Mouse (Mus musculus) thymus, postnatal 10 days (tissue): ENCODE results near the gene Tnk1.

Experiments
- DNase-seq, 2 experiments: peaks; one replicate each; pipeline ENCODE4 v3.0.0; 2021; ENCODE audit warnings: low spot score in 2 of 2

The Tnk1 gene

DNA sequence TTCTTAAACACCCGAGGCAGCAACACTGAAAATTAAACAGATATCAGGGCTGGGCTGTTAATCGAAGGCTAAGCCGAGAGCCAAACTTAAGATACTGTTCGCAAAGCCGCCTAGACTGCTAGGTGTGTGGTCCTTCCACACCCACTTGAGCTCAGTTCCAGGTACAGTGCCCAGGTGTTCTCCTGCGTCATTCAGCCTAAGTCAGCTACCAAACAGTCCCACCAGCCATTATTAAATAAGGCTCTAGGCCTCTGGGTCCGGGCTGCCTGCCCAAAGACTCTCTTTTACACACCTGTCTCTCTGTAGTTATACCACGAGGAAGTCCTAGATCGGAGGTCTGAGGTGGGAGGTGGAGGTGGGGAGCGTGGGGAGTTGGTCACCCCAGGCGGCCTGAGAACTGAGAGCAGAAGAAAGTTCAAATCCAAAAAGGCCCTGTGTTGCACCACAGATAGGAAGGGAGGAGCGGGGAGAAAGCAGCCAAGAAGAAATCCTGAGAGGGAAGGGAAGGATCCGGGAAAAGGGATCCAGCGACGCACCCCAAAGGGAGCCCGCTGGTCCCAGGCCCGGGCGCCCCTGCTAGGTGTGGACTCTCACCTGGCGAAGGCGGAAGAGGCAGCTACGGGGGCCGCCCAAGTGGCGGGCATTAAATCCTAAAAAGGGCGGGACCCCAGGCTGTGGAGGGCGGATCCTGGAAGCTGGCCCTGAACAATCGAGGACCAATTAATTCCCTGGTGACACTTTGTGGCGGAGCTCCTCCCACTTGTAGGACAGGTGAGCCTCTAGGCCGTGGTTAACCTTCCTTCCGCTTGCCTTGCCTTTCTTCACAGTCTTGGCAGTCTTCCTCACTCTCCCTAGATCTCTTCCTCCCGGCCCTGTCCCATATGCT, at the start of gene Tnk1:
TSS of gene Tnk1 (minus strand) at position 618 of the 886 bp plus-strand sequence.
- no peak for DNase-seq

DNA sequence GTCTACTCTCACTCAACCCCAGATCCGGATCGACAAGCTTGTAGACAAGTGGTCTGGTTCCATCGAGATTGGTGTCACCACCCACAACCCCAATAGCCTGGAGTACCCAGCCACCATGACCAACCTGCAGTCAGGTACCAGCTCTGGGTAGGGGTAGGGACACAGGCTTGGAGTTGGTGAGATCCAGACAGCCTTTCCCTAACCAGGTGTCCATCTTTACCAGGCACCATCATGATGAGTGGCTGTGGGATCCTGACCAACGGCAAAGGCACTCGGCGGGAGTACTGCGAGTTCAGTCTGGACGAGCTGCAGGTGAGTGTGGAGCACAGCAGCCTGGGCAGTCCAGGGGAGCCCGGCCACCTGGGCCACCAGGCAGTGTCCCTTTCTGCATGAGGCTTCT, 45.8 kb upstream of the Tnk1 start:
- no peak for DNase-seq

GRCm38 (mm10) chr11:69902972-69903371, 44.4 kb upstream of the Tnk1 start:
- no peak for DNase-seq

GRCm38 (mm10) chr11:69901993-69902392, 43.5 kb upstream of the Tnk1 start:
- no peak for DNase-seq

- peak; percentile 91 to 95 for DNase-seq
Measured at GRCm38 (mm10) chr11:69901406-69901846, 42.9 kb upstream of the Tnk1 start.

GRCm38 (mm10) chr11:69900471-69901405, 42.2 kb upstream of the Tnk1 start, which contains the start of the genes 2810408A11Rik and Neurl4:
2810408A11Rik (minus strand) TSS chr11:69900987.
Neurl4 (plus strand) TSS chr11:69901072.
- peak; percentile 90 to 94 for DNase-seq

- no peak for DNase-seq
Measured at GRCm38 (mm10) chr11:69899870-69900269, 41.3 kb upstream of the Tnk1 start.

DNA sequence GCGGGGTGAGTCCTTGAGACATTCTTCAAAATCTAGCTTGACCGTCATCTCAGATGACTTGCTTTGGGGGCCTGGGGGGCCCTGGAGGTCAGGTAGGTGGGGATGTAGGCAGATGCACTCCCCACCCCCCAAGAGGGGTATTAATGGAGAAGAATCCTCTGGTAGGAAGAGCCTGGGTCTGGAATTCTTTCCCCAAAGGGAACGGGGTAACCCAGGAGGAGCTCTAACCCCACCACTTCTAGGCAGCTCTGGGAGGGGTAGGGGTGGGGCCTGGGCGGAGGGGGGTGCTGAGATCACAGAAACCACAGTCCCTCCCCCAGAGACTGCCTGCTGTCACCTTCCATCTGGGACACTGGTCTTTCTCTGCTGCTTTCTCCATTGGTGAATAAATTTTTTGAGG, 36.8 kb upstream of the Tnk1 start, which contains the start of gene Acap1:
TSS of gene Acap1 (minus strand) at position 249 of the 400 bp plus-strand sequence.
- DNase-seq, result peak; percentile 71 to 76

DNA sequence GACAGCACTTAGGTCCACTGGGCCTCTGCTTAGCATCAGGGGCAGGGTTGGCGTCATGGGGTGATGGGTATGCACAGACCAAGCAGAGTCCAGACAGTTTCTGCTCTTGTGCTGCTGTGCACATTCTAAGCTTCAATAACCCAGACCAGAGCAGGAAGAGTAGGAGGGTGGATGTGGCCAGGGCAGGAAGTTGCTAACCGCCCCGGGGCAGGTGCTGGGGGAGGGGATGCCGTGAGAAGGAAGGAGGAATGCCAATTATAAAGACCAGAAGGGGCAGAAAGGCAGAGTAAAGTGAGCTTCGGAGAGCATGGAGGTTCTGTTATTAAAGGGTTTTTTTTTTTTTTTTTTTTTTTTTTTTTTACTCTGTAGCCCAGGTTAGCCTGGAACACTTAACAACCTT, 36.1 kb upstream of the Tnk1 start:
- peak; percentile 86 to 90 for DNase-seq

DNA sequence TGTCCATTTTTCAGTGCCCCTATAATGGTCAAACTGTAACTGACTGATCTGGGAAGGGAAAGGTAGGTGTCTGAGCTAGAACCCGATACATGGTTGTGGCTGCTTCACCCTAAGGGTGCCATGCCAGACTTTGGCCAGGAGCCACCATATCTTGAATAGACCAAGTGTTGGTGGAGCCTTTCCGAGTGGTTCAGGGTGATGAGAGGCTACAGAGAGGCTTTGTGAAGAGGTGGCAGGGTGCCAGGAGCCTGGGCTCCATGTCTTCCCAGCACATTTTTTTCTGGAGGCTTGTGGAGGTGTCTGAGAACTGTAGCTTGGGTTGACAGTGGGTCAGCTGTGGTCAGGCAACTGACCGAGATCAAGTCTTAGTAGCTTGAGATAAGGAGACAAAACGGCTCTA, 33.0 kb upstream of the Tnk1 start:
- DNase-seq, result no peak

DNA sequence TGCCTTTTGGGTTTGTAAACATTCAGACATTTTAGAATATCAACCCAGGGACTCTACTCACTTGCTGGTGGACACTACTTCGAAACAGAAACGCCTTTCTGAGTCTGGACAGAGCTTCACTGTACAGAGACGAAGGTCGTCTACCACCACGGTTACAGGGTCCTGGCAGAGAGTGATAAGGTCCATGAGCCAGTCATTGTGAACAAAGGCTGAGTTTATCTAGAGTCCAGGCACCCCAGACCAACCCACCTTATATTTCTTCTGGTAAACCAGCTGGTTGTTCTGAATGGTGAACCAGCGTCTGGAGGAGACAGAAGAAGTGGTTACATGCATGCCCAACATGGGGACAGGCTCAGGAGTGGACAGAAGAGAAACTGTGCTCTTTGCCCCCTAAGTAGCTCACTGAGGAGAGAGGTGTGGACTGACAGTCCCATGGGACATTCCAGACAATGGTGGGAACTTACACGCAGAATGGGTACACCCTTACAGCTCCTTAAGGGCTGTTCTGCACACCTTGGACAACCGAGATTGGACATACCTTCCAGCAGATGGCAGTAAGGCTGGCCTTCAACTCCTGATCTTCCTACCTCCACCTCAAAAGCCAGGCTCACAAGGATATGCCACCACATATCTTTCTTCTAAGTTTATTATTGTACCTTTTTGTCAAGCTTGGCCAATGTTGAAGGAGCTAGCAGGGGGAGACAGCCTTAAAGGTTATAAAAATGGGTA, 28.5 kb upstream of the Tnk1 start:
- no peak for DNase-seq

- no peak for DNase-seq
Measured at GRCm38 (mm10) chr11:69884663-69885062, 26.1 kb upstream of the Tnk1 start.

DNA sequence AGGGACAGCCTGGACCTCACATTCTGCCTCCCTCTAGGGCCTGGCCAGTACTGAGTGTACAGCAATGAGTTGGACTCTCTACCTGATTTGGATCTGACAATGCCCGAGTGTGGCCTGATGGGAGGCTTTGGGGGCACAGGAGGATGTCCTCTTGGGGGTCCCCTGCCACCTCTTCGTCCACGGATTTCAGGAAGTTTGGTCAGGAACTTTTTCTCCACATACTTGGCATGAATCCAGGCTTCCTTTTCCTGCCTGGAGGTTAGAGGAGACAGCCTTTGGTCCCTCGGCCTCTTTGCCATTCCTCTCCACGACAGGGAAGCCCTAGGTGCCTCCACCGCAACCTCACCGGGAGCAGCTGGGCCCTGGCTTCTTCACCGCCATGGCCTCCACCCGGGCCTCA, 25.7 kb upstream of the Tnk1 start:
- no peak for DNase-seq

DNA sequence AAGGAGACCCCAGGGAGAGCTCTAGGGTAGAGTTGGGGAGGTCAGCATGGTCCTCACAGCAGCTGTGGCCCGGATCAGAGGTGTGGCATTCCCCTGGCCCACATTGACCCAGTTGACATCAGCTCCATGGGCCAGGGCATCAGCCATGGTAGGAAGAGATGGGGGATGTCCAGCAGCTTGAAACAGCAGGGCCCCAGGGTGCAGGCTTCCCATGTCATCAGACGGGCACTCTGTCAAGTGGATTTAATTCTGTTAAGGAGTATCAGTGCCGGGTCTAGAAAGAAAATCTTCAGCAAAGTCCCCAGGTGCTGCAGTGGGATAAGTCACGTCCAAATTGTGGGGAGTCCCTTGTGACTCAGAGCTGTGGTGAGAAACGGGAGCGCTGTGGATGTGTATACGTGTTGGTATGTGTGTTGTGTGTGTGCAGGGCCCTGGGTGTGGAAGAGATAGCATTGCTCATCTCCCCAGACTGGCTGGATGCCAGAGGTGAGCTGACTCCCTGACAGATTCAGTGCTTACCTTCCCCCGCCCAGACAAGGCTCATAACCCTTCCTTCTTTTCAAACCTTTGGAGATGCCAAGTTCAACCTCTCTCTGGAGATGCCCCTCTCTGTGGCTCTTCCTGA, 25.1 kb upstream of the Tnk1 start:
- no peak for DNase-seq

DNA sequence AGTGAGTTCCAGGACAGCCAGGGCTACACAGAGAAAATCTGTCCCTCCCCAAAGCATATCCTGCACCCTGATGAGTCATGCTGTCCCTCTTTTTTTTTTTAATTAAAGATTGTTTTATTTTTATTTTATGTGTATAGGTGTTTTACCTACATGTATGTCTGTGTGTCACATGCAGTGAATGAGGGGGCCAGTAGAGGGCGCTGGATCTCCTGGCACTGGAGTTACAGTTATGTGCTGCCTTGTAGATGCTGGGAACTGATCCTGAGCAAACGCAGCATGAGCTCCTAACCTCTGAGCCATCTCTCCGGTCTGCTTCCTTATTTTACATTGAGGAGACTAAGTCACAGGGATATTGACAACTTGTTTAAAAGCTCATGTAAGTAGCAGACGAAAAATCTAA, 24.5 kb upstream of the Tnk1 start:
- DNase-seq, result peak; percentile 51 to 66

DNA sequence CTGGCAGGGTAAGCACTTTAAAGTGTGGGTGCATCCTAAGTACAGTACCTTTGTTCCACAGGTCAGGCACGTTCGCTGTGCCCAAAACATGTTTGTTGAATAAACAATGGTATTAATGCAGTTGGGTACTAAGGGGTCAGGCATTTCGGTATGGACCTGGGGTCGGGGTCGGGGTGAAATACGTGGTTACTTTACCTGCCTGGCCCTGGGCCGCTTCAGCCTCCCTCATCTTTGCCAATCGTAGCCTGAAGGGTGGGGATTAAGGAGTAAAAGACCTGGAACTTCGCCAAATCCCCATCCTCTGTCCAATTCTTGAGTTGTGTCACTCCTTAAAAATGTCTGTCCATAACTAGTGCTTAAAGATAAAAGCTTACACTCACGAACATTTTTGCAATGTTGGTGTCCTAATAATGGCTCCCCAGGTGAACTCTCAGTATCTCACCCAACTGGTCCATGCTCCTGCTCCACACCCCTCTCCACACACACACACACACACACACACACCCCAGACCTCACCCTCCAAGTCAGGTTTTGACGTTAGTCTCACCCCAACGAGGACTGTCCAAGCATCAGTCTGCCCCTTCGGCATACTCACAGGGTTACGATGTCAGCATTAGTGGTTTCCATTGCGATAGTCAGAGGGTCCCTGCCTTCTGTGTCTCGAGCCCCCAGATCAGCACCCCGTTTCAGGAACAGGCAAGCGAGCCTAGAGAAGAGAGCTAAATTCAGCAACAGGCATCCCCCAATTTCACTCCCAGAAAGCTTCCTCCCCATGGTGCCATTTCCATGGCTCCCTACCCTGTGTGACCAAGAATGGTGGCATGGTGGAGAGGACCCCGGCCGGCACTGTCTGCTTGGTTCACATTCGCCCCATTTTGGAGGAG, 23.5 kb upstream of the Tnk1 start:
- no peak for DNase-seq

- peak; percentile 69 to 73 for DNase-seq
Measured at GRCm38 (mm10) chr11:69880853-69881603, 22.5 kb upstream of the Tnk1 start, which contains the start of gene Kctd11. Kctd11 (minus strand) TSS chr11:69881406.

GRCm38 (mm10) chr11:69880506-69880852, 21.9 kb upstream of the Tnk1 start:
- peak in 1 of 2 experiments; percentile 57 for DNase-seq

DNA sequence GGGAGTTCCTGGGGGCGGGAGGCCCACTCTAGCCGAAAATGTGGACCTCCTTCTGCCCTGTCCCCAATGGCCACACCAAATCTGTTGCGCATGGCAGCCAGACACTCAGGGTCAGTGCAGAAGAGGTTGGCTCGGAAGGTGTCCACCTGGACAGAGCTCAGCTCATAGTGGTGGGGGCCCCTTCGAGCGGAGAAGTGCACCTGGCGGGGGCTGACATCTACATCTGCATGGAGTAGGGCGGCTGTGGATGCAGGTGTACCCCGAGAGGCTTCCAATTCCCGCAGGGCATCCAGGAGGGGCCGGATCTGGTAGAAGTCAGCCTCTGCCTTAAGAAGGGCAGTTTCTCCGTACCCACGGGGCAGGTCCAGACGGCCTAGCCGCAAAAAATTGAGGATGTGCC, 21.2 kb upstream of the Tnk1 start:
- DNase-seq, result no peak
